Mouse (Mus musculus) lung, embryonic 14.5 days (tissue): ENCODE data around the gene Fam83b. TPM values are rescaled to one million over a fixed set of nuclear protein-coding genes. Genes with fewer than 3 reads are reported as not detected.
A peak's percentile ranks its signal among the peaks of the same experiment; 100 is the strongest.

Experiments used
- ATAC-seq: fragments of 200-750 bp; cut with Nextera tagmentation; 2 replicates; pipeline ENCODE4 v1.8.0; 2017; ENCODE audit warnings: mild to moderate bottlenecking, moderate TSS enrichment, moderate library complexity; ENCODE audit not compliant: insufficient read depth
- DNase-seq: peaks from one replicate; pipeline ENCODE4 v3.0.0-alpha.2; 2015
- H3K27ac ChIP-seq: fragments of 300-500 bp; sonication (generic); 2 replicates; pipeline ENCODE4 v1.5.1; 2014; ENCODE audit warnings: low read depth, mild to moderate bottlenecking, moderate library complexity
- H3K27me3 ChIP-seq: fragments of 300-500 bp; sonication (generic); 2 replicates; pipeline ENCODE4 v1.6.1; 2014; ENCODE audit warnings: low read length, control low read depth; ENCODE audit not compliant: insufficient read depth
- H3K36me3 ChIP-seq: fragments of 300-500 bp; sonication (generic); 2 replicates; pipeline ENCODE4 v1.6.1; 2014; ENCODE audit warnings: control low read depth; ENCODE audit not compliant: insufficient read depth
- H3K4me1 ChIP-seq: fragments of 300-500 bp; sonication (generic); 2 replicates; pipeline ENCODE4 v1.6.1; 2014; ENCODE audit warnings: antibody characterized with exemption, control low read depth; ENCODE audit not compliant: insufficient read depth
- H3K4me2 ChIP-seq: fragments of 300-500 bp; sonication (generic); 2 replicates; pipeline ENCODE4 v1.6.1; 2014; ENCODE audit warnings: mild to moderate bottlenecking
- H3K4me3 ChIP-seq: fragments of 300-500 bp; sonication (generic); 2 replicates; pipeline ENCODE4 v1.5.1; 2014; ENCODE audit warnings: low read depth, low read length
- H3K9ac ChIP-seq: fragments of 300-500 bp; sonication (generic); 2 replicates; pipeline ENCODE4 v1.6.1; 2014
- H3K9me3 ChIP-seq: fragments of 300-500 bp; sonication (generic); 2 replicates; pipeline ENCODE4 v1.6.1; 2016; ENCODE audit warnings: low read depth, low read length, control low read depth
- CTCF ChIP-seq: IDR thresholded peaks from 2 replicates; pipeline ENCODE4 v1.5.1; 2016; ENCODE audit warnings: antibody characterized with exemption, low read depth
- WGBS: fragments of 180-500 bp; shearing (Covaris S2); extraction: QIAGEN DNeasy Blood & Tissue Kit; methylation state at CpG from one replicate; pipeline ENCODE4 v1.1.7; 2014; 5-methylcytosine and 5-hydroxymethylcytosine counted together
- polyA plus RNA-seq: library from polyadenylated mRNA; unstranded; fragments of >200 nt; fragmentation: Nextera tagmentation; extraction: Ambion mirVana; gene quantifications from 2 replicates; pipeline ENCODE4 v1.2.1, GENCODE M21; 2014

Fam83b gene
- polyA plus RNA-seq, 1 experiment from 2014 or later = 6.1 TPM

DNA sequence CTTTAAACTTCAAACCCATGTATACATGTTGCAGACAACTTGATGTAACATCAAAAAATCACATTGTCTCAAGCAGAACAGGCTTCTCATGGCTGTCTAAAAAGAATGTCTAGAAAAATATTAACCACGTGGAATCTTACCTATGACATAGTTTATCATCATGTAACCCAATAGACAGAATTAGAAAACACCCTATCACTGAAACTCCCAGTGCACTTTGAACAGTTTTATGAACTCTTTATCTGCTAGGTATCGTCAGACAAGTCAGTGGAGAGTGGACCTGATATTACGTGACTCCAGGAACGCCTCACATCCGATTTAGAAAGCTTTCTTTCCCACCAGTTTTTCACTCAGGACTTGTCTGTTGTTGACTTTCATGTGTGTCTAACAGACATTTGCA lies 15.1 kb upstream of the Fam83b start:
- Histone ChIP-seq H3K4me2 (no peak overlapping the region), H3K9ac (no peak overlapping the region), H3K9me3 (no peaks in the 10 kb centered on the region), H3K4me1 (no peaks in the 10 kb centered on the region), H3K36me3 (no peaks in the 10 kb centered on the region), H3K27me3 (no peaks in the 10 kb centered on the region), H3K4me3 (no peak overlapping the region), H3K27ac (no peak overlapping the region)
- ATAC-seq (no peak), DNase-seq (no peak)
- WGBS = 78% methylated on average over 5 of the region's 5 CpGs
- TF ChIP-seq CTCF = no peak

DNA sequence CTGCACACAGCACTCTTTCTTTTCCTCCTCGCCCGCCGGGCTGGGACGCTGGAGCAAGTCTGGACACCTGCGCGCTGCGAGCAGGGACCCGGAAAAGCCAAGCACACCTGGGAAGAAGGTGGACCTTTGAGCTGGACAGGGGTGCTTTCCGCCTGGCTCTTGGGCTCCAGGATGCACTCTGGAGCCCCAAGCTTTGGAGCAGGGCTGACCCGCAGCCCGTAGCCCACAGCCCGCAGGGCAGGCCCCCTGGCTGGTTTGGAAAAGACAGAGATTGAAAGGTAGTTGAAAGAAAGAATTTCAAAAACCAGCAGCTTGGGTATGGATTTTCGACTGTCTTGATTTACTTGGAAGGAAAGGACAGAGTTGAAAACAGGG lies 352 bp upstream of the Fam83b start:
- Histone ChIP-seq H3K9ac (peak overlapping the region; percentile 34), H3K9me3 (no peaks in the 10 kb centered on the region), H3K27ac (peak overlapping the region; percentile 64), H3K4me2 (peak overlapping the region; percentile 76), H3K27me3 (no peaks in the 10 kb centered on the region; the same call in 1 of the 2 replicates), H3K4me3 (peak overlapping the region; percentile 47), H3K36me3 (no peaks in the 10 kb centered on the region), H3K4me1 (no peaks in the 10 kb centered on the region)
- ATAC-seq (0 out of 2 replicates have a peak, but pooled peaks have one; percentile 26), DNase-seq (no peak)
- TF ChIP-seq CTCF = no peak
- WGBS = 2% methylated on average over 13 of the region's 13 CpGs

DNA sequence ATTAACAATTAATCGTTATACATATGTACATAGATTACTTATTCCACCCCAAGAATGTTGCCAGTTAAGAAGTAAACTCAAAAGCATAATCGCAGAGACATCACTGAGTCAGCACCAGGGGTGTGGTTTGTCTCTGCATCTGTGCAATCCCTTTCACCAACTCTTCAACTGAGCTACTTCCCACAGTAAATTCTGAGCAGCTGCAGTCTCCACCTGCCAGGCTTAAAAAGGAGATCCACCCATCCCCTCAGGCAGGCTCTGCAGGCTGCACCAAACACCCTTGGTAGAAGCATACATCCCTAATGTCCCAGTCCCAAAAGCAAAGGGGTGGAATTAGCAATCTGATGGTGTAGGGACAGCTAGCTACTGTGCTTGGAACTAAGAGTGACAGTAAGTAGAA lies 1.3 kb downstream of the Fam83b start:
- no peaks in the 10 kb centered on the region; the same call in 1 of the 2 replicates for H3K27me3 ChIP-seq
- H3K4me1 ChIP-seq = no peaks in the 10 kb centered on the region
- no peaks in the 10 kb centered on the region for H3K9me3 ChIP-seq
- DNase-seq = no peak
- WGBS = 70% methylated on average over 2 of the region's 2 CpGs
- peak overlapping the region; percentile 47; the same call in 1 of the 2 replicates for H3K4me3 ChIP-seq
- H3K36me3 ChIP-seq = no peaks in the 10 kb centered on the region
- ATAC-seq = no peak
- H3K27ac ChIP-seq = no peak overlapping the region
- TF ChIP-seq CTCF = no peak
- no peak overlapping the region for H3K9ac ChIP-seq
- peak overlapping the region; percentile 76 for H3K4me2 ChIP-seq

DNA sequence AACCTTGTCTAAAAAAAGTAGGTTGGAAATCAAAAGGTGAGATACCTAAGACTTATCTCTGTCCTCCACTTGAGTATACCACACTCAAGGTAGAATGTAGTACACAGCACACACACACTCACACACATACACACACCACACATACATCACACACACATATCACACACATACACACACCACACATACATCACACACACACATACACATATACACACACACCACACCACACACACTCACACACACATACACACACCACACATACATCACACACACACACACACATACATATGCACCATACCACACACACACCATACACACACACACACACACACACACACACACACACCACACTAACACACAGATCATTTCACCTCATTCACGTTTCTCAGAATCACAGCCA lies 2.8 kb downstream of the Fam83b start:
- TF ChIP-seq CTCF = no peak
- no peak for ATAC-seq
- 62% methylated on average over 1 of the region's 1 CpGs for WGBS

DNA sequence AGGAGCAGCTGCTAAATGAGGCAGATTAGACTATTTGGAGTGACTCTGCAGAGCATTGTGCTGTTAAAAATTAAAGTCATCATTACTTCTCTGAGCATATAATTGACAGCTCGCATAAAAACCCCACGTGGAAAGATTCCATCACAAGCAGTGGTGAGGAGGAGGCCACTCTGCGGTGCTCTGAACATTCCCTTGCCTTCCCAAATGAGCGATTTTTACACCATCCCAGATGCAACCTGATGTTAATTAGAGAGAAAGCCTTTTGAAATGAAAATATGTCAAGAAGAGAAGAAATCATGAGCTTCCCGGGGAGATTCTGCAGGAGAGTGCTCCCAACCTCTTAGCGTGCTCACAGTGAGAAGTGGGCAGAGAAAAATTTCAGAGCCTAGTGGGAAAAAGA lies 4.1 kb downstream of the Fam83b start:
- H3K27ac ChIP-seq = no peak overlapping the region
- WGBS = 25% methylated on average over 6 of the region's 6 CpGs
- no peaks in the 10 kb centered on the region for H3K9me3 ChIP-seq
- no peaks in the 10 kb centered on the region for H3K36me3 ChIP-seq
- ATAC-seq (no peak), DNase-seq (no peak)
- no peak overlapping the region for H3K4me3 ChIP-seq
- H3K9ac ChIP-seq = no peak overlapping the region
- H3K4me2 ChIP-seq = peak overlapping the region; percentile 38
- no peaks in the 10 kb centered on the region; the same call in 1 of the 2 replicates for H3K27me3 ChIP-seq
- no peak for TF ChIP-seq CTCF
- H3K4me1 ChIP-seq = no peaks in the 10 kb centered on the region

More for the DNA sequence above, 2.8 kb downstream of the Fam83b start:
- H3K4me2 ChIP-seq = no peak overlapping the region
- H3K9ac ChIP-seq = no peak overlapping the region
- no peak overlapping the region for H3K4me3 ChIP-seq
- H3K27me3 ChIP-seq = no peaks in the 10 kb centered on the region; the same call in 1 of the 2 replicates
- H3K27ac ChIP-seq = no peak overlapping the region
- H3K36me3 ChIP-seq = no peaks in the 10 kb centered on the region
- no peaks in the 10 kb centered on the region for H3K9me3 ChIP-seq
- no peak for DNase-seq
- no peaks in the 10 kb centered on the region for H3K4me1 ChIP-seq

DNA sequence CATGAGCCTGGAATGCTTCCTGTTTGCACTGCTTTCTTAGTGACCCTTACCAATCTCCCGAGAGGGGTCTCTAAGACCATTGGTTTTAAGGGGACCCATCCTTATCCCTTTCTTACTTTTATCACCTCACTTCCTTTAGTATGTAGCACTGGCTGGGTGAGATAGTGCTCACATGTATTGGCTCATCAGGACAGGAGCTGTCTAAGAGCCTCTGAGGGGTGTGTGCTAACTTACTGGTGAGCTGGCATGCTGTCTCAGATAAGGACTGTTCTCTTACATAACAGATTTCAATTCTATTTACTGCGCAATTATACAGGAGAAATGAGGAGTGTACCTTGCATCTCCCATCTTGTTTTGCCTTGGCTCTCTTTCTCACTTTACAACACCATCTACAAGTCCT lies 7.7 kb downstream of the Fam83b start:
- no peak overlapping the region for H3K4me3 ChIP-seq
- H3K4me2 ChIP-seq = no peak overlapping the region
- no peak overlapping the region for H3K9ac ChIP-seq
- H3K27ac ChIP-seq = no peak overlapping the region
- H3K4me1 ChIP-seq = no peaks in the 10 kb centered on the region
- H3K9me3 ChIP-seq = no peaks in the 10 kb centered on the region
- DNase-seq (no peak), ATAC-seq (no peak)
- WGBS = 83% methylated on average over 2 of the region's 2 CpGs
- H3K27me3 ChIP-seq = no peaks in the 10 kb centered on the region
- TF ChIP-seq CTCF = no peak
- no peaks in the 10 kb centered on the region for H3K36me3 ChIP-seq

DNA sequence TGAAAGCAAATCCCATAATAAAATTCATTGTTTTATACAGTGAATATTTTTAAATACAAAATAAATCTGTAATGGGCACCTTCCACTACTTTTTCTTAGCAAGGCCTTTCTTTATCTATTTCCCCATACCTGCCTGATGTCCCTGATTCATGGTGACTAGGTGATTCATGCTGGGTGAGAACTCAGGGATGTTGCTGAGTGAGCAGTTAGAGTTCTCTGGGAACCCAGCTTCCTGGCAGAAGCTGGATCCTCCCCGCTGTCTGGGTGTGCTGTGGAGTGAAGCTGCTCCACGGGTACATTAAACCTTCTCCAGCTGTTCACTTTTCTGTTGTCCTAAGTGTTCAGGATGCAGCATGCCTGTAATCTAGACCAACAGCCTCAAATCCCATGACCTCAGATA lies 13.2 kb downstream of the Fam83b start:
- no peak for ATAC-seq
- Histone ChIP-seq H3K4me1 (no peaks in the 10 kb centered on the region), H3K9ac (no peak overlapping the region), H3K27me3 (no peaks in the 10 kb centered on the region), H3K27ac (no peak overlapping the region), H3K4me2 (no peak overlapping the region), H3K36me3 (no peaks in the 10 kb centered on the region), H3K9me3 (no peaks in the 10 kb centered on the region), H3K4me3 (no peak overlapping the region)
- 42% methylated on average over 2 of the region's 2 CpGs for WGBS
- DNase-seq = no peak
- no peak for TF ChIP-seq CTCF

DNA sequence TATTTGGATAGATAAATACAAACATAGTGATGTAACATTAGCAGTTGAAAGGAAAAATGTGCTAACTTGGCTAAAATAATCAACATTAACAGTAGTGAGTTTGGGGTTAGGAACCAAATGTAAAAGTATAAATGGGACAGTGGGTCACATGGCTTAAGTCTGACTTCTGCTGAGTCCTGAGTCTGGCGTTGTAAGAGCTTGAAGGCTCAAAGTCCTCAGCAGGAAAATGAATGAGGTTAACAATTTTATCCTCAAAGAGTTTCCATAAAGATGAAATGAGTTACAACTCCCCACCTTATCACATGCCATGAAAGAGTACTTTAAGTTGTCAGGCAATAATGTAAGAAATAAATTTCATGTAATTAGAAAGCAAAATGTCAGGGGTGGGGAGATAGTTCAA lies 13.8 kb downstream of the Fam83b start:
- Histone ChIP-seq H3K9ac (no peak overlapping the region), H3K27me3 (no peaks in the 10 kb centered on the region), H3K27ac (no peak overlapping the region), H3K9me3 (no peaks in the 10 kb centered on the region), H3K4me2 (no peak overlapping the region), H3K36me3 (no peaks in the 10 kb centered on the region), H3K4me1 (no peaks in the 10 kb centered on the region), H3K4me3 (no peak overlapping the region)
- TF ChIP-seq CTCF = no peak
- no peak for ATAC-seq
- 49% methylated on average over 1 of the region's 1 CpGs for WGBS
- DNase-seq = no peak
